In the genomic region with DNA sequence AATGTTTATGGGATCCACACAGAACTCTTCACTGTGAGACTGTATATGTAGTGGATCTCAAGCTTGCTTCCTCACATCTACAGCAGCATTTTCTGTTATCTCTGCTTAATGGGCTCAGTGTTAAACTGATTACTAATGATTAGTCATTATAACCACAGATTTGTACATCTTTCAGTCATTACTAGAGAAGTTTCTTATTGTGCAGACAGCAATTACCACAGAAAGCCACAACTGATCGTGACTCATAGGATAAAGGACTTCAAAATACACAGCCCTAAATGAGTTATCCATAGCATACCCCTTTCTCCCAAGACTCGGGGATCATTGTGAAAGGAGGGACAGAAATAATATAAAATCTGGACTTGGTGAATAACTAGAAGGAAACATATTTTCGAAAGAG, we compare ENCODE assay signal across 25 mouse cellular contexts.
"Had no signal": no experiment of that assay in that cellular context is flagged by ENCODE, and none has a peak within 500 bp of the region (broad histone marks: within the 10 kb centered on the region; RNA-seq: fewer than 3 reads in every experiment).

No protein-coding gene starts in this region.

- H3K4me3 ChIP-seq: heart, embryonic 10.5 days; heart, embryonic 12.5 days; hindbrain, embryonic 10.5 days; hindbrain, embryonic 12.5 days; intestine, embryonic 15.5 days; kidney, embryonic 15.5 days; limb, embryonic 13.5 days; limb, embryonic 15.5 days; liver, embryonic 12.5 days had no signal

- ATAC-seq: hindbrain, embryonic 16.5 days; inflammation-experienced regulatory T-cells, adult 6 months; intestine, embryonic 15.5 days; intestine, postnatal 0 days; liver, embryonic 12.5 days had no signal

- H3K36me3 ChIP-seq: heart, embryonic 10.5 days; heart, embryonic 12.5 days; hindbrain, embryonic 10.5 days; hindbrain, embryonic 12.5 days; intestine, embryonic 15.5 days; kidney, embryonic 15.5 days; limb, embryonic 13.5 days; limb, embryonic 15.5 days; liver, embryonic 12.5 days had no signal

- H3K27me3 ChIP-seq: heart, embryonic 12.5 days; hindbrain, embryonic 12.5 days; intestine, embryonic 15.5 days; kidney, embryonic 15.5 days; limb, embryonic 13.5 days; limb, embryonic 15.5 days; liver, embryonic 12.5 days had no signal

- H3K4me2 ChIP-seq: heart, embryonic 12.5 days; hindbrain, embryonic 12.5 days; hindbrain, embryonic 14.5 days; intestine, embryonic 15.5 days; kidney, embryonic 15.5 days; limb, embryonic 13.5 days; limb, embryonic 15.5 days; liver, embryonic 12.5 days had no signal

- DNase-seq: gastrocnemius, postnatal 14 days; gastrocnemius, postnatal 36 days; heart, adult 11 months; heart, postnatal 10 days; heart, postnatal 4 days; kidney, adult 18-20 months; kidney, adult 8-10 months; kidney, postnatal 14 days; kidney, postnatal 36 days; layer of hippocampus, adult 9-11 months; layer of hippocampus, postnatal 36 days; left cerebral cortex, postnatal 4 days had no signal
